Mouse (Mus musculus): ENCODE measurements at regions not wholly inside any gene's neighbourhood (a gene's known extent, or its start where the extent isn't known, plus 50 kb on each side); places are given as distances from the start of the nearest gene placed in this dataset.

DNA sequence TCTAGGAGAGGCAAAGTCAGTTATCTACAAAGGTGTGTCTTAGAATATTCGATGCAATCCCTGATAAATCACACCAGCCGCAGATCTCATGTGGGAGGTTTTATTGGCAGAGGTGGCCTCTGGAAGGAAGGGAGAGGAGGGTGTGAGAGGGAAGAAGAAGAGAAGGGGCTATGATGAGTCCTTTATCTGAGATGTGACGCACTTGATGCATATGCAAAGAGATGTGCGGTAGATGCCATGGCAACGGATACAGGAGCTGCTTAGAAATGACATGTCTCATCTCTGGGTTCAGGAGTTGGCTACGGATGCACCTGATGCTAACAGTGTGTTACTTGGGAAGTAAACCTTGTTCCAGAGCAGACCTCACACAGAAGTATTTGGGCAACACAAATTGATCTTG is 718.6 kb upstream of the Gm21961 start:
- in situ Hi-C loops (cut with MboI; ENCODE audit: low pct_unique_long_range_greater_than_20kb) = no loop called here
- no peak for TF ChIP-seq CTCF (IDR thresholded peaks at IDR 0.05)
- POLR2A ChIA-PET = no interaction called here
- CTCF ChIA-PET = no interaction called here
- DNase-seq (ENCODE audit: low read depth, low spot score) = no peak
- ATAC-seq = no peak
- peaks cover 6% of the 10 kb centered on the region for H3K27me3 ChIP-seq

DNA sequence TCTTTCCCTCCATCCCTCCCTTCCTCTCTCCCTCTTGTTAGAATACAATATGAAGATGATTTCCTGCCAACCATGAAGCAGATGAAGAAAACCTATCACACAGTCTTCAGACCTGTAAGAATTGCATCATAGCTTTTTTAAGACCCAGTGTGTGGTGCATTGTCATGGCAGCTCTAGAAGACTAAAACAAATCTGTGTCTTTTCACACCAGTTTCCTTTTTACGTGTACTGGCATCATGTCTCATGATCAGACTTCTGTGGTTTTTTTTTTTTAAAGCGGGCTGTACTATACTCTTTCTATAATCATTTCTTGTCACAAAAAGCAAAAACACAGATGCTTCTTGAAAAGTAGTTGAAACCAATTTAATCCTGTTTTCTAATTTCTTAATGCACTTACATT is 716.6 kb upstream of the Gm21961 start:
- CTCF ChIA-PET = no interaction called here
- no peak for DNase-seq (ENCODE audit: low read depth, low spot score)
- POLR2A ChIA-PET = no interaction called here
- in situ Hi-C loops (cut with MboI; ENCODE audit: low pct_unique_long_range_greater_than_20kb) = no loop called here
- ATAC-seq = no peak
- H3K27me3 ChIP-seq = peaks cover 6% of the 10 kb centered on the region
- no peak for TF ChIP-seq CTCF (IDR thresholded peaks at IDR 0.05)

DNA sequence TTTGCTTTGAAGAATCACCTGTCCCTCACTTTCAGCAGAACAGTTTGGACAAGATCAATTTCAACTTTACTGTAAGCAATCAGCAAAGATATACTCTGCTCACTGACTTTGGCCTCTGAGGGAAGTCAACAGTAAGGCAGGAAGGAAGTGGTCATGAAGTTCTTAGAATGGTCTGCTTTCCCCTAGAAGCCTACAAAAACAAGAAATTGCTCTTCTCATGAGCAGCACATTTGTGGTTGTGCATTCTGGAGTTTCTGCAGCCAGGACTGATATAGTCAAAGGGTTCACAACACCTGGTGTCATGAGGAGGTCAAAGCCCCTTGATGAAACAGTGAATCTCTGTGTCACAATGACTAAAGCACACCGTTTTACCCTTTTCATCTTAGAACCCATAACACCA is 712.4 kb upstream of the Gm21961 start:
- no peak for TF ChIP-seq CTCF (IDR thresholded peaks at IDR 0.05)
- ChIA-PET CTCF (no interaction called here), POLR2A (no interaction called here)
- DNase-seq (ENCODE audit: low read depth, low spot score) (no peak), ATAC-seq (no peak)
- in situ Hi-C loops (cut with MboI; ENCODE audit: low pct_unique_long_range_greater_than_20kb) = no loop called here
- no peaks in the 10 kb centered on the region for H3K27me3 ChIP-seq

DNA sequence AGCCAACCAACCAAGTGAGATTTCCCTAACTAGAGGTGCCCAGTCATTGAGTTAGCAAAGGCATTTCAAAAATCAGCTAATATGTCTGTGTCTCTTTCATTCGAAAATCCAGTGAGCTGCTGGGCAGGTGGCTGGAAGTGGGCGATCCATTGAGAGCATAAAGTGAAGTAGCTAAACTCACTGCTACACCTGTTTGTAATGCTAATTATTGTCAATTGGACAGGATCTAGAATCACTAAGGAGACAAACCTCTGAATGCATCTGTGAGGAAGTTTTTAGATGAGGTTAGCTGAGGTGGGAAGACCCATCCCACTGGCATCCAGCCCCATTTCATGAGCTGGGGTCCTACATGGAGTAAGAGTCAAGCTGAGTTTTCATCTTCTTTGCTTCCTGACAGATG is 711.6 kb upstream of the Gm21961 start:
- no peaks in the 10 kb centered on the region for H3K27me3 ChIP-seq
- in situ Hi-C loops (cut with MboI; ENCODE audit: low pct_unique_long_range_greater_than_20kb) = no loop called here
- ATAC-seq (no peak), DNase-seq (ENCODE audit: low read depth, low spot score) (no peak)
- no peak for TF ChIP-seq CTCF (IDR thresholded peaks at IDR 0.05)
- CTCF ChIA-PET = no interaction called here
- POLR2A ChIA-PET = no interaction called here

DNA sequence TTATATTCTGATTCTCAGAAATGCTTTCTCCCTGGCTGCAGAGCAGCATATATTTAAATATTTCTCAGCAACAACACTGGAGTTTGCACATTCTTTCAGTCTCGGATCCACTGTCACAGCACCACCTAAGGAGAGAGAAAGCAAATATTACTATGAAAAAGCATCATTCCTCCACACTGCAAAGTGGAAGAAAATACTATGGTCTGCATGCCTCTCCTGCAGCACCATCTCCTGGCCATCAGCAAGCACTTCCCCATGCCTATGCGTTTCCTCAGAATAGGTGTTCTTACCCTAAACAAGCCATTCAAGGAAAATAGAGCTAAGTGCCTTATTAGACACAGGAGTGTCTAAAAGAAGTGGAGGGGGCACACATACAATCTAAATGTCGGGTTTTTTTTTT is 688.9 kb upstream of the Gm21961 start:
- TF ChIP-seq CTCF (IDR thresholded peaks at IDR 0.05) = peak; percentile 68
- CTCF ChIA-PET = no interaction called here
- DNase-seq (ENCODE audit: low read depth, low spot score) (no peak), ATAC-seq (no peak)
- POLR2A ChIA-PET = no interaction called here
- in situ Hi-C loops (cut with MboI; ENCODE audit: low pct_unique_long_range_greater_than_20kb) = loop anchor here (10.0 kb wide), 2 partner anchors 789 to 1019 kb away; no protein-coding TSS in a partner anchor
- H3K27me3 ChIP-seq = peaks cover 25% of the 10 kb centered on the region

DNA sequence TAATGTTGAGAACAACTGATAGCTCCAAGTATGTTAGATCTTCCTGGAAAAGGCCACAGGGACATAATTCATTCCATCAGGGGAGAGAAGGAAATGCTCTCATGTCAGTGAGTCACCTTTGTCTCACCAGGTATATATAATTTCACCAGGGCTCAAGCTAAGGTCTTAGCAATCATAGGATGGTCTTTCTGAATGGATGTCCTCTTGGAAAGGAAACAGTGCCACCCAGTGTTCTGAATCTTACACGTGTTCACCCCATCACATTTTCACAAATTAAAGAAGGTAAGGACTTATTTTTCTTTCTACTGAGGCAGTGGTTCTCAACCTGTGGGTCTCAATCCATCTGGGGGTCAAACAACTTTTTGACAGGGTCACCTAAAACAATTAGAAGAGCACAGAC is 686.8 kb upstream of the Gm21961 start:
- TF ChIP-seq CTCF (IDR thresholded peaks at IDR 0.05) = peak; percentile 37
- in situ Hi-C loops (cut with MboI; ENCODE audit: low pct_unique_long_range_greater_than_20kb) = loop anchor here (10.0 kb wide), 2 partner anchors 787 to 1017 kb away; no protein-coding TSS in a partner anchor
- POLR2A ChIA-PET = no interaction called here
- CTCF ChIA-PET = interaction anchor here (1.3 to 1.6 kb wide), 2 partner anchors 11 to 44 kb away, joined by 3 read pairs; no protein-coding TSS in a partner anchor
- peaks cover 22% of the 10 kb centered on the region for H3K27me3 ChIP-seq
- DNase-seq (ENCODE audit: low read depth, low spot score) (no peak), ATAC-seq (no peak)

DNA sequence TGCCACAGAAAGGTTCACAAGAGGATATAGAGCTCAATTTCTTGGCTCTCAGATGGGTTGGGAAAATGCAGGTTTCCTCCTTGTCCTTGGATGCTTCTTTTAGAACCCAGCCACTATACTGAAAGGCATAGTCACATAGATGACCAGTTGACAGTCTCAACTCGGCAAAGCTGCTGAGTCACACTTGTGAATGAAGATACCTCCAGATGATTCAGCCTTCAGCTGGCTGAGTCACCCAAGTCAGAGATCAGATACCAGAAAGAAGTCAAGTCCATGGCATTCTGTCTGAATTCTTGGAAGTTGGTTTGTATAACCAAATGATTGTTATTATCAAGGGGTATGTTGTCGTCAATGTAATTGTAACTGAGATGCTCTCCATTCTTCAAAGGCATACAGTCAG is 683.9 kb upstream of the Gm21961 start:
- peaks cover 24% of the 10 kb centered on the region for H3K27me3 ChIP-seq
- ChIA-PET POLR2A (no interaction called here), CTCF (no interaction called here)
- no peak for TF ChIP-seq CTCF (IDR thresholded peaks at IDR 0.05)
- ATAC-seq = no peak
- no peak for DNase-seq (ENCODE audit: low read depth, low spot score)
- in situ Hi-C loops (cut with MboI; ENCODE audit: low pct_unique_long_range_greater_than_20kb) = loop anchor here (10.0 kb wide), 1 partner anchor 934 kb away; no protein-coding TSS in a partner anchor
